Mouse (Mus musculus): ENCODE measurements around the gene Pepd. TPM values are rescaled to one million over a fixed set of nuclear protein-coding genes. Genes with fewer than 3 reads are reported as not detected.

Pepd gene
- polyA plus RNA-seq, 1 experiment from 2014 or later, result 44.5 TPM

GRCm38 (mm10) chr7:34925956-34926355 lies 13.8 kb downstream of the Pepd start:
- Histone ChIP-seq H3K9ac (replicated peaks; ENCODE audit: low read depth) (no peak overlapping the region), H3K27ac (ENCODE audit: low read length) (no peak overlapping the region), H3K4me3 (ENCODE audit: low read depth, low read length) (no peak overlapping the region), H3K36me3 (ENCODE audit: insufficient read depth, low read length) (no peaks in the 10 kb centered on the region), H3K4me2 (replicated peaks; ENCODE audit: low read depth, low read length) (no peak overlapping the region), H3K4me1 (ENCODE audit: insufficient read depth, low read depth, low read length) (no peaks in the 10 kb centered on the region), H3K27me3 (replicated peaks; ENCODE audit: insufficient read depth, low read length) (no peaks in the 10 kb centered on the region), H3K9me3 (ENCODE audit: low read length) (no peaks in the 10 kb centered on the region)
- TF ChIP-seq CTCF (IDR thresholded peaks at IDR 0.05), result no peak
- TF ChIP-seq EP300 (IDR thresholded peaks at IDR 0.05), result no peak
- DNase-seq (ENCODE audit: low spot score) (no peak), ATAC-seq (no peak)
- WGBS, result 86% methylated on average over 7 of the region's 7 CpGs

- Histone ChIP-seq H3K27me3 (replicated peaks; ENCODE audit: insufficient read depth, low read length) (no peaks in the 10 kb centered on the region), H3K4me2 (replicated peaks; ENCODE audit: low read depth, low read length) (no peak overlapping the region), H3K9me3 (ENCODE audit: low read length) (no peaks in the 10 kb centered on the region), H3K36me3 (ENCODE audit: insufficient read depth, low read length) (0 out of 2 replicates have a peak, but pooled peaks cover 2% of the 10 kb centered on the region), H3K9ac (replicated peaks; ENCODE audit: low read depth) (no peak overlapping the region), H3K4me3 (ENCODE audit: low read depth, low read length) (no peak overlapping the region), H3K27ac (ENCODE audit: low read length) (no peak overlapping the region), H3K4me1 (ENCODE audit: insufficient read depth, low read depth, low read length) (no peaks in the 10 kb centered on the region)
- WGBS, result 73% methylated on average over 8 of the region's 8 CpGs
- no peak for ATAC-seq
- no peak for DNase-seq (ENCODE audit: low spot score)
- no peak for TF ChIP-seq EP300 (IDR thresholded peaks at IDR 0.05)
- TF ChIP-seq CTCF (IDR thresholded peaks at IDR 0.05), result no peak
Measured at GRCm38 (mm10) chr7:34929614-34930262, 17.6 kb downstream of the Pepd start.

- H3K27me3 ChIP-seq (replicated peaks; ENCODE audit: insufficient read depth, low read length), result no peaks in the 10 kb centered on the region
- no peak overlapping the region for H3K4me2 ChIP-seq (replicated peaks; ENCODE audit: low read depth, low read length)
- H3K27ac ChIP-seq (ENCODE audit: low read length), result no peak overlapping the region
- H3K4me1 ChIP-seq (ENCODE audit: insufficient read depth, low read depth, low read length), result no peaks in the 10 kb centered on the region
- DNase-seq (ENCODE audit: low spot score) (no peak), ATAC-seq (no peak)
- 0 out of 2 replicates have a peak, but pooled peaks cover 6% of the 10 kb centered on the region for H3K36me3 ChIP-seq (ENCODE audit: insufficient read depth, low read length)
- H3K4me3 ChIP-seq (ENCODE audit: low read depth, low read length), result no peak overlapping the region
- H3K9ac ChIP-seq (replicated peaks; ENCODE audit: low read depth), result no peak overlapping the region
- no peaks in the 10 kb centered on the region for H3K9me3 ChIP-seq (ENCODE audit: low read length)
- no peak for TF ChIP-seq EP300 (IDR thresholded peaks at IDR 0.05)
- TF ChIP-seq CTCF (IDR thresholded peaks at IDR 0.05), result no peak
- 59% methylated on average over 7 of the region's 7 CpGs for WGBS
Measured at GRCm38 (mm10) chr7:34930263-34930757, 18.1 kb downstream of the Pepd start.

- H3K4me2 ChIP-seq (replicated peaks; ENCODE audit: low read depth, low read length), result no peak overlapping the region
- no peak overlapping the region for H3K9ac ChIP-seq (replicated peaks; ENCODE audit: low read depth)
- ATAC-seq, result no peak
- 0 out of 2 replicates have a peak, but pooled peaks cover 6% of the 10 kb centered on the region for H3K36me3 ChIP-seq (ENCODE audit: insufficient read depth, low read length)
- H3K27ac ChIP-seq (ENCODE audit: low read length), result no peak overlapping the region
- 84% methylated on average over 8 of the region's 8 CpGs for WGBS
- TF ChIP-seq EP300 (IDR thresholded peaks at IDR 0.05), result no peak
- TF ChIP-seq CTCF (IDR thresholded peaks at IDR 0.05), result no peak
- H3K9me3 ChIP-seq (ENCODE audit: low read length), result no peaks in the 10 kb centered on the region
- no peaks in the 10 kb centered on the region for H3K27me3 ChIP-seq (replicated peaks; ENCODE audit: insufficient read depth, low read length)
- no peak for DNase-seq (ENCODE audit: low spot score)
- no peak overlapping the region for H3K4me3 ChIP-seq (ENCODE audit: low read depth, low read length)
- H3K4me1 ChIP-seq (ENCODE audit: insufficient read depth, low read depth, low read length), result no peaks in the 10 kb centered on the region
Measured at GRCm38 (mm10) chr7:34932631-34933030, 20.5 kb downstream of the Pepd start.

GRCm38 (mm10) chr7:34933142-34933541 lies 21.0 kb downstream of the Pepd start:
- DNase-seq (ENCODE audit: low spot score) (no peak), ATAC-seq (no peak)
- H3K9ac ChIP-seq (replicated peaks; ENCODE audit: low read depth), result no peak overlapping the region
- H3K9me3 ChIP-seq (ENCODE audit: low read length), result no peaks in the 10 kb centered on the region
- H3K4me2 ChIP-seq (replicated peaks; ENCODE audit: low read depth, low read length), result no peak overlapping the region
- no peaks in the 10 kb centered on the region for H3K27me3 ChIP-seq (replicated peaks; ENCODE audit: insufficient read depth, low read length)
- WGBS, result 56% methylated on average over 3 of the region's 3 CpGs
- 0 out of 2 replicates have a peak, but pooled peaks cover 6% of the 10 kb centered on the region for H3K36me3 ChIP-seq (ENCODE audit: insufficient read depth, low read length)
- no peak overlapping the region for H3K27ac ChIP-seq (ENCODE audit: low read length)
- TF ChIP-seq EP300 (IDR thresholded peaks at IDR 0.05) (no peak), CTCF (IDR thresholded peaks at IDR 0.05) (no peak)
- no peak overlapping the region for H3K4me3 ChIP-seq (ENCODE audit: low read depth, low read length)
- no peaks in the 10 kb centered on the region for H3K4me1 ChIP-seq (ENCODE audit: insufficient read depth, low read depth, low read length)

GRCm38 (mm10) chr7:34936347-34936746 lies 24.2 kb downstream of the Pepd start:
- no peak overlapping the region for H3K4me3 ChIP-seq (ENCODE audit: low read depth, low read length)
- H3K9me3 ChIP-seq (ENCODE audit: low read length), result no peaks in the 10 kb centered on the region
- no peaks in the 10 kb centered on the region for H3K27me3 ChIP-seq (replicated peaks; ENCODE audit: insufficient read depth, low read length)
- H3K4me2 ChIP-seq (replicated peaks; ENCODE audit: low read depth, low read length), result no peak overlapping the region
- no peak for DNase-seq (ENCODE audit: low spot score)
- H3K4me1 ChIP-seq (ENCODE audit: insufficient read depth, low read depth, low read length), result no peaks in the 10 kb centered on the region
- ATAC-seq, result no peak
- no peak overlapping the region for H3K27ac ChIP-seq (ENCODE audit: low read length)
- TF ChIP-seq CTCF (IDR thresholded peaks at IDR 0.05) (peak; percentile 36), EP300 (IDR thresholded peaks at IDR 0.05) (no peak)
- no peak overlapping the region for H3K9ac ChIP-seq (replicated peaks; ENCODE audit: low read depth)
- H3K36me3 ChIP-seq (ENCODE audit: insufficient read depth, low read length), result 0 out of 2 replicates have a peak, but pooled peaks cover 6% of the 10 kb centered on the region
- 95% methylated on average over 2 of the region's 2 CpGs for WGBS
